Mouse (Mus musculus) activated CD4-positive, CD25-positive, alpha-beta regulatory T cell, adult 4 months (primary cell): ENCODE measurements around the gene Pofut1. TPM values are rescaled to one million over a fixed set of nuclear protein-coding genes. Genes with fewer than 3 reads are reported as not detected.
A peak's percentile ranks its signal among the peaks of the same experiment; 100 is the strongest.
"Not testable (repeated sequence)": the region's sequence is repeated elsewhere in the genome, so short reads cannot be mapped to it uniquely, and the experiment has no call there.

Experiments
- ATAC-seq: one replicate; pipeline ENCODE4 v1.8.0; 2017
- polyA plus RNA-seq, 2 experiments: library from polyadenylated mRNA; unstranded; fragments of 100-300 nt; shearing (Covaris generic); gene quantifications; one replicate each; pipeline ENCODE4 v1.2.1; 2017

Gene Pofut1
- polyA plus RNA-seq, 2 experiments from 2014 or later: 8.8 to 9.4 TPM

DNA sequence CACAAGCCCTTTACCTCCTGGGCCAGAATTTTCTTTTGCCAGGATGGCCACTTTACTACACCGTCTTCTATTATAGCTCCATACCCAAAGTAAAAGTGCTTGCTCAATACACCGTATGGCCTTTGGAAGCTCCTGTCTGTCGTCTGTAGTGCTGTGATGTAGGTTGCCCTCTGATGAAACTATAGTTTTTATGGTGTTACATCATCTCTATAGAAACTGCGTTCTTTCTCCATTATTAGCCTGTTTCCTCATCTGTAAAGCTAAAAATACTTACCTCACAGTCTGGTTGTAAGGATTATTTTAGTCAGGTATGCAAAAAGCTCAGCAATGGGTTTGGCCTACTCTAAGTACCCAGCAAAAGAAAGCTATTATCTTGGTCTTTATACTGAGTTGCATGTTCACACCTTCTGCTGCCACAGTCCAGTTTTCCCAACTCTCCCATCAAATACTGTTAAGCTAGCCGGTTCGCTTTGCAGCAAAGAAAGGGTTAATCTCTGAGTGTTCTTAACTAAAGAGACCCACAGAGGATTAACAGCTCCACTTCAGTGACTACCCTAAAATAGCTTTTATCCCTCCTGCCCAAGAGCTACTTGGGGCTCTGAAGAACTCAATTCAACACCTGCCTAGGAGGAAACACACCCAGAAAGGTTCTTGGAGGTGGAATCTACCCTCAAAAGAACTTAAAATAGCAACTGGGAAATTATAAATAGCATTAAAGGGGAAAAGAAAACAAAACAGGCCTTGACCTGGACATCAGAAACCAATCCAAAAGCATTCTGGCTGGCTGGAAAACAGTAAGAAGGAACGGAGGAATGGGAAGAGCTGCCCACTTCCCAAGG is 2.1 kb upstream of the Pofut1 start:
- no peak for ATAC-seq

- no peak for ATAC-seq
These were observed 1.4 kb upstream of the Pofut1 start for GRCm38 (mm10) chr2:153239860-153240480.

DNA sequence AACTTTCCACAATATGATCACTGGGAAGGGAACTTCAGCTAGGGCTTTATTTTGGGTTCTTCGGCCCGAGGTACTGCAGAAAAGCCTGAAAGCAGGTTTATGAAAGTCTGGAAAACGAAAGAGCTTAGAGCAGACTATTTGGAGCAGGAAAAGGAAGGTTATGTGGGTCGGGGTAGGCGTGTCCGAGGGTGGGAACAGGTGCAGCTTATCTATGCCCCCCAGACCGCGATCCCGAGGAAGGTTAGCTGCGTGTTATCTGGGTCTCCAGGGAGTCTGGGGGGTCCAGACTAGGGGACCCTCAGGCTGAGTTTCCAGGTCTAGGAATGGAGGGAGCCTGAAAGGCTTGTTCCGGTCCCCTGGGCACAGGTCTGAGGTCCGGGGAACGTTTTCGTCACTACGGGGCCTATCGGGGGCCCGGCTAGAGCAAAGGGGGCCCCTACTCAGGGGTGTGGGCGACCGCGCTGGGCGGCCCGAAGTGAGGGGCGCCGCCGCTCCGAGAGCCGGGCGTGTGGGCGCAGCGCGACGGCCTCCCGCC is 565 bp upstream of the Pofut1 start:
- no peak for ATAC-seq

GRCm38 (mm10) chr2:153242156-153242555 is 823 bp downstream of the Pofut1 start:
- ATAC-seq: no peak

DNA sequence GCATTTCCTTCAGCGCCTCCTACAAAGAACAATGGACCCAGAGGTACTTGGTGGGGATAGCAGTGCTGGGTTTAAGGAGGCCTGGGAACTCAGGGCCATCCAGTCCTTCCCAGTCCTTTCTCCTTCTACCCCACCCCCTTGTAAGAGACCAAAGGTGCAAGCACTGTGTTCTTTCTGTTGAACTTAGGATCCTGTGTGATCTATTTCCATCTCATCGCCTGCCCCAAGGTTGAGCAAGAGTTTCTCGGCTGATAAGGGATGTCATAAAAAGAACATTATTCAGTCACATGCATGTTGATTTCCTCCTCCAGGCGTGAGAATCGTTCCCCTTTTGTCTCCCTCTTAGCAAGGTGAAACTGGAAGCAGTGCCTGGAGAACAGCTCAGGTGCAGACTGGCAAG is 8.4 kb downstream of the Pofut1 start:
- no peak for ATAC-seq

DNA sequence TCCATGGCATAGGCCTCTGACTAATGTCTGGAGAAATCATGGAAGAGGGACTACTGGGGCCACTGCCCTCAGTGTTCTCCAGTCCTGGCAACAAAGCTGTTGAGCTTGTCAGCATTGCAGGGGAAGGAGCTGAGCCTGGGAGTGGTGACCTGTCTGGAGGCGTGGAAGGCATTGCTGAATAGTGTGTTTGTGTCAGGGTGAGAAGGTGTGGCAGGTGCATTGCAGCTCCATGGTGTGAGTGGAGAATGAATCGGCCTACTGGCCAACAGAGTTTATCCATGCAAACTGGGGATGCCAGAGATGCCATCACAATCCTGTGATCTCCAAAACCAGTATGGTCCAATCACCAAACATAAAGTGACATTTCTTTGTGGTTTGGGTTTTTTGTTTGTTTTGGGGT is 15.3 kb downstream of the Pofut1 start:
- no peak for ATAC-seq

DNA sequence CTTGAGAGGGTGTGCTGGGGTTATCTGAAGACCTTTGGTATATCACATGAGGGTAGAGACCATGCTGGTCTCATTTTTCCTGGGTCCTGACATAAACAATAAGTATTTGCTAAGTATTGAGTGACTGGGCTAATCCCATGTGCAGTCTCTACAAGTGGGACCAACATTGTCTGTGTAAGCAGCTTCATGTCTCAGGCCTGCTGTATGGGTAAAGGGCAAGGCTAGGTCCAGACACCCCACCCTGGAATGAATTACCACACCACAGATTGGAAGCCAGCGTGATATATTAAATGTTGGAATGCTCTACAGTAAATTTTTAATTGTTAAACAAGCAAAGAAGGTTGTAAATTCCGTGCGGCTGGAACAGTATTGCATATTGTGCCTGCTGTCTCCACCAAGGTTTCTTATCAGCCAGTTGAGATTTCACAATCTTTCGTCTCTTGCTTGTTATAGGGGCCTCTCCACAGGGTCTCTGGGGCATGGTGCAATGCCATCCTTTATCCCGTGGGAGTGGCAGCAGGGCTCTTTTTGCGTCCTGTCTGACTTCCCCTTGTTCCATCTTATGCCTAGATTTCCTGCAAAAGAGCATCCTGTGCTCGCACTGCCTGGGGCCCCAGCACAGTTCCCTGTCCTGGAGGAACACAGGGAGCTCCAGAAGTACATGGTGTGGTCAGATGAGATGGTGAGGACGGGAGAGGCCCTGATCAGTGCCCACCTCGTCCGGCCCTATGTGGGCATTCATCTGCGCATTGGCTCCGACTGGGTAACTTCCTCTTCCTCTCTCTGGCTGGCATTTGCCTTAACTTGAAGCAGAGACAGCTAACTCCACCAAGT is 17.9 kb downstream of the Pofut1 start:
- no peak for ATAC-seq

DNA sequence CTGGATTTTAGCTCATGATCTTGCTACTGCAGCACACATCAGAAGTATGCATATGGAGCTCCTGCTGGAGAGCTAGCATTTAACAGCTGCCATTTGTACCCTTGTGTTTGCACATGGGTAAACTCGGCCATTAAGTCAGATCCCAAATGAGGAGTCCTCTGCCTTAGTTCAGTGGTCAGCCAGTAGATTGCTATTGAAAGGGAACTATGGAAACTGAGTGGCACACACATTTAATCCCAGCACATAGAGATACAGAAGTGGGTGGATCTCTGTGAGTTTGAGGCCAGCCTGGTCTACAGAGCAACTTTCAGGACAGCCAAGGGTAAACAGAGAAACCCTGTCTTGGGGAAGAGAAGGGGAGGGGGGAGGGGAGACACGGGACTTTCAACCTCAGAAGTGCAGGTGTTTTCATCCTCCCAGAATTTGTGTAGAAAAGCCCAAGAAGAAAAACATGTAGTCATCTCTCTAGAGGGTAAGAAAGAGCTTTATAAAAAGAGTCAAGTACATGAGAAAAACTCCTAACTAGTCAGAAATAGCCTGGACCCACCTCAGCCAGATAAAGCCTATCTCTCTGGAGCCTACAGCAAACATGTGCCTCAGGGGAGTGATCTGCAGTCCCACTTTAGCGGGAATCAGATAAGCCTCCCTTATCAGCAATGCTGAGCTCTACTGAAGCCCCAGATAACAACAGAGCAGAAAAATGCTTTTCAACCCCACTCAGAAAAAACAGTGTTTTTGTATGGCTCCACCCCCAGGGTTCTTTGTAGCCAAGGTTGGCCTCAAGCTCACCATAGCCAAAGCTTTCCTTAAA is 18.7 kb downstream of the Pofut1 start:
- ATAC-seq: no peak

DNA sequence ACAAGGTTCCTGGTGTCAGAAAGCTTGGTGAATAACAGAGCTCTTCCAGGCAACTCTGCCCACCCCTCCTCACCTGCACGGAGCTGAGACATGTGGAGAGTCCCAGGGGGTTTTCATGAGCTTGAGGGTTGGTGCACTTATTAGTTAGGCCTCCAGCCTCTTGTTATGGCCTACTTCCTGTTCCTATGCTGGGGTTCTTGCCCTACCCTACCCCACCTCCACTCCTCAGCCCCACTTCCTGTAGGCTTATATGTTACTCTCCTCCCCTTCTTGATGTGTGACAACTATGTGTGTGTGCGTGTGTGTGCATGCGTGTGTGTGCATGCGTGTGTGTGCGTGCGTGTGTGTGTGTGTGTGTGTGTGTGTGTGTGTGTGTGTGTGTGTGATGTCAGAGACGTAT is 21.7 kb downstream of the Pofut1 start:
- peak; percentile 98 for ATAC-seq

GRCm38 (mm10) chr2:153267331-153267730 is 26.0 kb downstream of the Pofut1 start:
- no peak for ATAC-seq

DNA sequence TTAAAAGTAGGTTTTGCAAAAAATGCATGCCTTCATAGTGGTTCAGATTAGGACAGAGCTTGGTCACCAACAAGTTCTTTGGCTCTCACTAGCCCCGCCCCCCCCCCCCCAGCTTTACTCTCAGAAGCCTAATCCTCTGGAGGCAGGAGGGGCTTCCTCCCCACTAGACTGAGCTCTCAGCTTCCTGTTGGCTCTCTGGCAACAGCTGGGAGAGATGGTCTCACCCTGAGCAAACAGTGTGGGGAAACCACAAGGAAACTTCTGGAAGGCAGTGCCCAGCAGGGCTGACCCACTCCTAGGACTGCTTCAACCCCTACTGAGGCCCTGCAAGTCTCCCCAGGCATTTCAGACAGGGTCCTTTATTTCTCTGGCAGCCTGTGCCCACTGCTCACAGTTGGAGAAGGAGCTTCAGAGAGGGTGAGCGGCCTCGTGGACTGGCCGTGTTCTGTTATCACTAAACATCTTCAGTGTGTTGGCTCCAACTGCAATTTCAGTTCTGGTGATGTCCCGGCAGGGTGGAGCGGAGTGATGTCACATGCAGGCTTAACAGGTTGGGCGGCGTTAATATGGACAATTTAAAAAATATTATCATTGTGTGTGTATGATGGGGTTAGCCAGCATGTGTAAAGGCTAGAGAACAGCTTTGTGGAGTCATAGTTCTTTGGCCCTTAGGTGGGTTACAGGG is 29.0 kb downstream of the Pofut1 start:
- not testable (repeated sequence) for ATAC-seq

- ATAC-seq: not testable (repeated sequence)
These were observed 33.0 kb downstream of the Pofut1 start for GRCm38 (mm10) chr2:153274200-153274918.

DNA sequence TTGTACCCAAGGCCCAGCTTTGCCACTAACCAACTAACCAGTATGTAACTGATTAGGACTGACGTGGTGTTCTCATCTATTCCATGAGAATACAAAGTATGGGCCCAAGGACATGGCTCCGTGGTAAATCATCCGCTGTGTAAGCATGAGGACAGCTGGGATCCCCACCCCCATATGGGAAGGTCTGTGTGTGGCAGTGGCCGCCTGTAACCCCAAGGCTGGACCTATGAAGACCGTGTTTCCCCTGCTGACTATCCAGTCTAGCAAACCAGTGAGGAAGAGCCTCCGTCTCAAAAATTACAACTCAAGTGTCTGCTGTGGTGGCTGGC is 33.5 kb downstream of the Pofut1 start:
- no peak for ATAC-seq

GRCm38 (mm10) chr2:153275577-153275976 is 34.2 kb downstream of the Pofut1 start:
- ATAC-seq: not testable (repeated sequence)

- peak; percentile 19 for ATAC-seq
These were observed 35.1 kb downstream of the Pofut1 start for GRCm38 (mm10) chr2:153276440-153276839.

DNA sequence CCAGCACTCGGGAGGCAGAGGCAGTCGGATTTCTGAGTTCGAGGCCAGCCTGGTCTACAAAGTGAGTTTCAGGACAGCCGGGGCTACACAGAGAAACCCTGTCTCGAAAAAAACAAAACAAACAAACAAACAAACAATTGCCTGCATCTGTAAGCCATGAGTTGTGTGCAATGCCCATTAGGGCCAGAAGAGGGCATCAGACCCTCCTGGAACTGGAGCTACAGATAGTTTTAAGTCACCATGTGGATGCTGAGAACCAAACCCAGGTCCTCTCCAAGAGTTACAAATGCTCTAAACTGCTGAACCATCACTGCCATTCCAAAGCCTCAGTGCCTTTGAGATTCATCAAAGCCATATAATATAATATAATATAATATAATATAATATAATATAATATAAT is 35.5 kb downstream of the Pofut1 start:
- not testable (repeated sequence) for ATAC-seq

GRCm38 (mm10) chr2:153278357-153278756 is 37.0 kb downstream of the Pofut1 start:
- peak; percentile 89 for ATAC-seq

DNA sequence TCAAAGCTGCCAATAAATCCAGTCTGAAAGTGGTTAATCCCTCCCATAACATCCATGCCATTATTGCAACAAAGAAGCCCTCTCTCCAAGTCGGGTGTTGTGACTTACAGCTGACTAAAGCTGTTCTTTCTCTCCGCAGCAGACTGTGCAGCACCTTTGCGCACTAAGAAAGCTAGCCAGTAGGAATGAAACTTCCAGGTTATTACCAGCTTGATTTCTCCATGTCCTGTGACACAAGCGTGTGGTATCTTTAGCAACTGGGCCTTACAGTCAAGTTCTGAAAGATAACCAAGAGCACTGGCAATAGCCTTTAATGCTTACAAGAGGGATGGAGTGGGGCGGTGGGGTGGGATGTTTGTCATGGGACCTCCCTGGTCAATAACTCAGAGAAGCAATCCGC is 42.6 kb downstream of the Pofut1 start:
- ATAC-seq: no peak

- ATAC-seq: no peak
These were observed 45.2 kb downstream of the Pofut1 start for GRCm38 (mm10) chr2:153286524-153286923.

DNA sequence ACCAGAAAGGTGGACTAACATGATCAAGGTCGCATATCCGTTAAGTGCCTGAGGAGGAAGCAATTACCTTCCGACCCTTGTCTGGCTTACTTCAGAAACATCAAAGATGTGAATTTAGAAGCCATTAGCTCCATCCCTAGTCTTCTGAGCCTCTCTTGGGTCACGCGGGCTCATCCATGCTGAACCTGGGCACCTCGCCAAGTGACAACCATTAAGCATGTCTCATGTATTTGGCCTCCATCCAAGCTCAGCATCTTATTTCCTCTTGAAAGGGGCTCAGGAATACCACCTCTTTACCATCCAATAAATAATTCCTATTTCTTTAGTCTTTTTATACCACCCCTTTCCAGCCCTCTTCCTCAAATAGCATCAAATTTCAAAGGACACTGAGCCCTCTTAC is 46.5 kb downstream of the Pofut1 start:
- ATAC-seq: no peak
